Mouse (Mus musculus): ENCODE results near the gene Prss40.

DNA sequence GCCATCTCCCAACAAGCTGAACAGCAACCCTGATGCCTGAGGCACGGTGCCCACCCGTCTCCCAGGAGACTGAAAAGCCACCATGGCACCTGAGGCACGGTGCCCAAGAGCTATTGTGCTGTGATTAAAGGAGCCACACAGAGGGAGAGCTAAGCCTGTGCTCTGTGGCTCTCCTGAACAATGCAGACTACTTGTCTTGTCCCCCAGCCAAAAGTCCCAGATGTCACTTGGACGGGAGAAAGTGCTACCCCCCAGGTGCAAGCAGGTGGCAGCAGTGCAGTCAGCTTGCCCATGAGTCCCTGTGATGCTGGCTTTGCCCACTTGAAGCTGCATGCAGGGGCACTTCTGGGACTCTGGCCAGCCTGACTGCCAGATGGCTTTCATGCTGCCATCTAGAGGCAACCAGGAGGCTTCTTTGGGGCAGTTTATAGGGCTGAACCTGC is 23.1 kb upstream of the Prss40 start:
- no peak for TF ChIP-seq POLR2A (IDR thresholded peaks at IDR 0.05; ENCODE audit: borderline replicate concordance, control insufficient read depth, low read depth, low read length)
- no peak for TF ChIP-seq CTCF (IDR thresholded peaks at IDR 0.05; ENCODE audit: control insufficient read depth, insufficient read depth, low read length)
